11 mouse cellular contexts compared by ENCODE assay signal in genomic region chr2:57111011-57111790, GRCm38 (mm10). TPM values are rescaled to one million over a fixed set of nuclear protein-coding genes. Genes with fewer than 3 reads are reported as not detected.
DNase-seq lines count a peak whose midpoint lies in the region; ATAC-seq and TF ChIP-seq lines count a peak whose summit lies in the region.
"Had no signal": no experiment of that assay in that cellular context is flagged by ENCODE, and none has a peak within 500 bp of the region (broad histone marks: within the 10 kb centered on the region; RNA-seq: fewer than 3 reads in every experiment).

No protein-coding gene starts in this region.

- no peaks in the 10 kb centered on the region for H3K36me3 ChIP-seq in E14TG2a.4 (ENCODE audit: insufficient read depth, low read length)
- H3K36me3 ChIP-seq in forebrain, embryonic 15.5 days, result no peaks in the 10 kb centered on the region
- H3K36me3 ChIP-seq in limb, embryonic 15.5 days, result 0 out of 2 replicates have a peak, but pooled peaks cover 2% of the 10 kb centered on the region
- H3K36me3 ChIP-seq: liver, embryonic 13.5 days had no signal

- H3K27ac ChIP-seq in forebrain, embryonic 15.5 days (replicated peaks), result no peak overlapping the region
- H3K27ac ChIP-seq in limb, embryonic 15.5 days, result no peak overlapping the region
- H3K27ac ChIP-seq: liver, embryonic 13.5 days had no signal

- no peaks in the 10 kb centered on the region for H3K9me3 ChIP-seq in E14TG2a.4 (ENCODE audit: low read length)
- H3K9me3 ChIP-seq in forebrain, embryonic 15.5 days, result no peaks in the 10 kb centered on the region
- H3K9me3 ChIP-seq in limb, embryonic 15.5 days, result no peaks in the 10 kb centered on the region
- H3K9me3 ChIP-seq: liver, embryonic 13.5 days had no signal

- DNase-seq in embryo, embryonic 10.5 days (ENCODE audit: low spot score), result peak; percentile 40
- DNase-seq in embryo, embryonic 9.5 days (ENCODE audit: extremely low spot score), result no peak
- no peak for DNase-seq in adrenal gland, postnatal 25 days
- no peak for DNase-seq in thymus, postnatal 0 days (ENCODE audit: low spot score)
- no peak for DNase-seq in c-Kit-positive CD71-positive TER-119-positive erythroid progenitor cells, embryonic 14.5 days (ENCODE audit: low spot score)
- DNase-seq: kidney, postnatal 14 days; liver, embryonic 13.5 days had no signal

- WGBS in forebrain, embryonic 15.5 days, result 17% methylated on average over 39 of the region's 39 CpGs
- WGBS in limb, embryonic 15.5 days, result 17% methylated on average over 39 of the region's 39 CpGs

- peaks cover 88% of the 10 kb centered on the region for H3K27me3 ChIP-seq in E14TG2a.4 (ENCODE audit: insufficient read depth, low read length)
- H3K27me3 ChIP-seq in forebrain, embryonic 15.5 days, result peaks cover 59% of the 10 kb centered on the region
- H3K27me3 ChIP-seq in limb, embryonic 15.5 days, result peaks cover 71% of the 10 kb centered on the region

- 0 out of 2 replicates have a peak overlapping the region, but pooled peaks have one; percentile 1 for H3K9ac ChIP-seq in forebrain, embryonic 15.5 days (replicated peaks)
- no peak overlapping the region for H3K9ac ChIP-seq in limb, embryonic 15.5 days
- H3K9ac ChIP-seq: liver, embryonic 13.5 days had no signal

- peaks cover 56% of the 10 kb centered on the region for H3K4me1 ChIP-seq in E14TG2a.4 (replicated peaks; ENCODE audit: low read depth, low read length)
- peaks cover 33% of the 10 kb centered on the region for H3K4me1 ChIP-seq in forebrain, embryonic 15.5 days
- H3K4me1 ChIP-seq in limb, embryonic 15.5 days, result peaks cover 31% of the 10 kb centered on the region; the same call in 1 of the 2 replicates

- no peak for TF ChIP-seq CTCF in E14TG2a.4 (conservative IDR thresholded peaks at IDR 0.05; ENCODE audit: low read length)

- peak overlapping the region; percentile 33 for H3K4me2 ChIP-seq in forebrain, embryonic 15.5 days (replicated peaks)
- 0 out of 2 replicates have a peak overlapping the region, but pooled peaks have one; percentile 10 for H3K4me2 ChIP-seq in limb, embryonic 15.5 days
- H3K4me2 ChIP-seq: liver, embryonic 13.5 days had no signal

- H3K4me3 ChIP-seq in E14TG2a.4 (replicated peaks; ENCODE audit: low read length), result peak overlapping the region; percentile 58
- H3K4me3 ChIP-seq in forebrain, embryonic 15.5 days, result peak overlapping the region; percentile 17
- peak overlapping the region; percentile 4; the same call in 1 of the 2 replicates for H3K4me3 ChIP-seq in limb, embryonic 15.5 days
- H3K4me3 ChIP-seq: liver, embryonic 13.5 days; myocyte had no signal

- ATAC-seq in forebrain, embryonic 15.5 days (replicated peaks), result no peak
- ATAC-seq in limb, embryonic 15.5 days (ENCODE audit: insufficient number of reproducible peaks, low FRiP score, low TSS enrichment, low read depth), result no peak

RNA-seq across cellular contexts. Expression of gene Nr4a2, which starts 12.6 kb away (rescaled TPM):
- 22.2 and 31.9 TPM in 2 replicates for polyA plus RNA-seq in forebrain, embryonic 15.5 days (2015; fragmentation: Nextera tagmentation; extraction: Ambion mirVana)
- polyA plus RNA-seq in limb, embryonic 15.5 days (2015; fragmentation: Nextera tagmentation; extraction: Ambion mirVana), result 6.6 and 7.3 TPM in 2 replicates
- total RNA-seq in adrenal gland, postnatal 25 days (2021), result 6.8 and 9.9 TPM in 2 replicates
- 0.71 and 0.85 TPM in 2 replicates for polyA plus RNA-seq in thymus, postnatal 0 days (2015; fragmentation: Nextera tagmentation; extraction: Ambion mirVana)

Comparison
In these comparisons a context has a peak if more than half of its experiments do, and no peak if none do; other contexts are left out.
1. H3K4me3 ChIP-seq: peak in every context shown above with its lines; median percentile 58 in E14TG2a.4; 17 in forebrain, embryonic 15.5 days; 4 in limb, embryonic 15.5 days.